Mouse (Mus musculus): ENCODE data around the gene Hc.

The Hc gene

DNA sequence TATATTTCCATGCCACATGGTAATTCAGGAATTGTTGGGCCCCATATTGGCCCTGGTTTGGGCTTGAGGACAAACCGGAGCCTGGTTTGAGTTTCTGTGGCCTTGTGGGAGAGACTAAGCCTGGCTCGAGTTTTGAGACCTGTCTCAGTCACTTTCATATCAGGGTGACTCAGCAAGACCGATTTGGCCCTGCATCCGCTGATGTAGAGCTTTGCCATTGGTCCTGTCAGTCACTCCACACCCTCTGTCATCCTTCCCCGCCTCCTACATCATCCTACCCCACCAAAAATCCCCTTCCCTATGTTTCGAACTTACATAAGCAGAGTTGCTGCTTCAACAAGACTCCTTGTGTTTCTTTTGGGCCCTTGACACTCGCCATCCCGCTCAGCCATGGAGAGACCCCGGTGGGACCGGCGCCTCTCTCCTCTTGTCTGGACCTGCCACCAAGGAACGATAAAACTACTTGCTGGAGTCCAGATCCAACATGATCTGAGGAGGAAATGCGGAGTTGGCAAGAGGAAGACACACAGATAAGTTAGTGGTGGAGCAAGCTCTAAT lies 5.4 kb upstream of the Hc start:
- ChIA-PET CTCF (no interaction called here), POLR2A (interaction anchor here in 3 of 4 experiments (0.7 to 7.2 kb wide), 45 partner anchors 8 to 396 kb away, joined by 3 to 69 read pairs (median 4); partner anchors contain the start of genes Hspa5 (in 3 of the 3), Cntrl (in 2 of the 3), Rabepk (in 2 of the 3) and AI182371 (in 1 of the 3))

- ChIA-PET POLR2A (interaction anchor here in 3 of 4 experiments (0.5 to 7.2 kb wide), 7 partner anchors 13 to 164 kb away, joined by 3 to 69 read pairs (median 3); partner anchors contain the start of gene Cntrl (in 2 of the 3)), CTCF (interaction anchor here in 1 of 4 experiments (0.6 kb wide), 1 partner anchor 11 kb away, joined by 6 read pairs; no protein-coding TSS in a partner anchor)
These were observed 2.2 kb upstream of the Hc start for GRCm38 (mm10) chr2:35063333-35064030.

- CTCF ChIA-PET: interaction anchor here in 1 of 4 experiments (0.5 to 0.7 kb wide), 2 partner anchors 225 to 244 kb away, joined by 3 read pairs; no protein-coding TSS in a partner anchor
- POLR2A ChIA-PET: no interaction called here
These were observed 341 bp downstream of the Hc start for GRCm38 (mm10) chr2:35060897-35061296.

GRCm38 (mm10) chr2:35060256-35060655 lies 982 bp downstream of the Hc start:
- POLR2A ChIA-PET: interaction anchor here in 1 of 4 experiments (1.0 kb wide), 1 partner anchor 47 kb away, joined by 3 read pairs; no protein-coding TSS in a partner anchor

GRCm38 (mm10) chr2:35058325-35058724 lies 2.9 kb downstream of the Hc start:
- ChIA-PET CTCF (no interaction called here), POLR2A (interaction anchor here in 1 of 4 experiments (2.0 kb wide), 1 partner anchor 9 kb away, joined by 11 read pairs; no protein-coding TSS in a partner anchor)

More at GRCm38 (mm10) chr2:35060256-35060655, 982 bp downstream of the Hc start:
- CTCF ChIA-PET: no interaction called here

- POLR2A ChIA-PET: interaction anchor here in 1 of 4 experiments (1.1 to 2.8 kb wide), 2 partner anchors 10 to 51 kb away, joined by 4 to 16 read pairs; partner anchors contain the start of gene Cntrl
These were observed 4.0 kb downstream of the Hc start for GRCm38 (mm10) chr2:35057243-35057642.

DNA sequence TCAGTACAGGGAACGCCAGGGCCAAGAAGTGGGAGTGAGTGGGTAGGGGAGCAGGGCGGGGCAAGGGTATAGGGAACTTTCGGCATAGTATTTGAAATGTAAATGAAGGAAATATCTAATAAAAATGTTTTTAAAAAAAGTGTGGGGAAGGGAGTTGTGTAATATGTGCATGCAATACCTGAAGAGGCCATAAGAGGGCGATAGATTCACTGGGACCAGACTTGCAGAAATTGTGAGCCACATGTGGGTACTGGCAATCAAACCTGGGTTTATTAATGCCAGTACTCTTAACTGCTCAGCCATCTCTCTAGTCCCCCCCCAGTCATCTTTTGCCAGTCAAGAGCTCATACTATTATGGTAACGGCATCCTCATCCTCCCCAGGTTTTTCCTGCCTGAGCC lies 12.4 kb downstream of the Hc start:
- ChIA-PET CTCF (interaction anchor here in 2 of 4 experiments (0.6 to 0.9 kb wide), 2 partner anchors 59 to 61 kb away, joined by 3 read pairs; partner anchors contain the start of gene Cntrl (in 1 of the 2)), POLR2A (interaction anchor here in 2 of 4 experiments (0.8 to 1.3 kb wide), 4 partner anchors 60 to 277 kb away, joined by 3 to 5 read pairs (median 3); partner anchors contain the start of genes Cntrl (in 2 of the 2) and Hspa5 (in 1 of the 2))

More at GRCm38 (mm10) chr2:35057243-35057642, 4.0 kb downstream of the Hc start:
- CTCF ChIA-PET: interaction anchor here in 1 of 4 experiments (0.6 kb wide), 1 partner anchor 1399 kb away, joined by 3 read pairs; no protein-coding TSS in a partner anchor

DNA sequence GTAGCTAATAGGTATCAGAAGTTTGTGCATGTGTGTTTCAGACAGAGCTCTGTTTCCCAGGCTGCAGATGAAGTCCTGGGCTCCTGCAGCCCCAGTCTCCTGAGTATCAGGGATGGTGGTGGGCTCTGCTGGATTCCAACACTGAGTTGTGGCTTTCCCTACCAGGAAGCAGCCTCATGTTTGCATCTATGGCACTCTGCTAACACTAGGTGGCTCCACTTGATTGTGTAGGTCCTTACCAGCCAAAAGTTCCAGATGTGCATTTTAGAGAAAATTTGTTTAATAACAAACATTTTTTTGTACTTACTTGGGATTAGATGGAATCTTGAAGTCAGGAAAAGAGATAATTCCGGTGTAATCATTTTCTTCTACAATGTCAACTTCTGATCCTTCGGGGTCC lies 16.3 kb downstream of the Hc start:
- CTCF ChIA-PET: interaction anchor here in 3 of 4 experiments (0.6 to 2.3 kb wide), 5 partner anchors 10 to 203 kb away, joined by 3 to 8 read pairs (median 3); partner anchors contain the start of gene Cntrl (in 1 of the 3)
- POLR2A ChIA-PET: interaction anchor here in 3 of 4 experiments (1.2 to 2.3 kb wide), 4 partner anchors 21 to 64 kb away, joined by 3 to 12 read pairs (median 6); partner anchors contain the start of gene Cntrl (in 2 of the 3)

- ChIA-PET POLR2A (no interaction called here), CTCF (interaction anchor here in 1 of 4 experiments (0.9 kb wide), 1 partner anchor 12 kb away, joined by 3 read pairs; no protein-coding TSS in a partner anchor)
These were observed 22.5 kb downstream of the Hc start for GRCm38 (mm10) chr2:35038580-35039375.

DNA sequence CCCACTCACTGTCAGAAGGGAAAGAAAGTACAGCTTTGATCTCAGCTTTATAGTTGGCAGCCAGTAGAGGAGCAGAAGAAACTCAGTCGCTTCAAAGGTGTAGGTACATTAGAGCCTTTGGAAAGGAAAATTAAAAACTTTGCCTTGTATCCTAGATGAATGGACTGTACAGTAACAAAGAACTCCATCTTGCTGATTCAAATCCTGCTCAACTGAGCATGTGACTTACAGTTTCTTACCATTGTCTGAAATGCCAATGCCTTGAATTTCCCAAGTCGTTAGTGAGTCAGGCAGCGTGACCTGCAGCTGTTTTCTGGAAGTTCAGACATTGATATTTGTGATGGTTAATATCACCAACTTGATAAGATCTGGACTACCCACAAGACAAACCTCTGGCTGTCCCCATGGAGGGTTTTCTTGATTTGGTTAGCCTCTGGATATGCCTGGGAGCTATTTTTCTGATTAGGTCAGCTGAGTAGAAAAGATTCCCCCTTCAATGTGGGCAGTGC lies 36.5 kb downstream of the Hc start:
- ChIA-PET CTCF (no interaction called here), POLR2A (no interaction called here)

- ChIA-PET POLR2A (no interaction called here), CTCF (no interaction called here)
These were observed 39.4 kb downstream of the Hc start for GRCm38 (mm10) chr2:35021806-35022205.

- ChIA-PET CTCF (interaction anchor here in 2 of 4 experiments (0.6 to 1.1 kb wide), 2 partner anchors 119 to 199 kb away, joined by 3 to 4 read pairs; no protein-coding TSS in a partner anchor), POLR2A (interaction anchor here in 2 of 4 experiments (0.7 to 2.1 kb wide), 8 partner anchors 9 to 244 kb away, joined by 3 to 6 read pairs (median 3); partner anchors contain the start of genes Hspa5 (in 1 of the 2) and Rabepk (in 1 of the 2))
These were observed 45.4 kb downstream of the Hc start for GRCm38 (mm10) chr2:35015861-35016260.

DNA sequence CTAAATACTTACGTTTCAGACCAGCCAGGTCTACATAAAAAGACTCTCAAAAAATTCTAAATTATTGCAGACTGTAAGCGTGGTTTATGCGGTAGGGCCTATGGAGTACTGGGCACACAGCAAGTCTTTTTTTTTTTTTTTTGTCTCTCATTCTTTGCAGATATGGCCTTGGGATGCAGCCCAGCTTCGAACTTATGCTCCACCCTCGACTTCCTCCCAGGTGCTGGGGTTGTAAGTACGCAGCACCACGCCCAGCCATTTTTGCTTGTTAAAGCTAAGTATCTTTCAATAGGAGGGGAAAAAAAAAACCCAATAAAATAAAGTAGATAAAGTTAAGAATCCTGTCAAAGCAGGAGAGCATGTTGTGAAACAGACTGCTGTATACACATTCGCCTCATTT lies 49.6 kb downstream of the Hc start:
- ChIA-PET POLR2A (no interaction called here), CTCF (no interaction called here)

DNA sequence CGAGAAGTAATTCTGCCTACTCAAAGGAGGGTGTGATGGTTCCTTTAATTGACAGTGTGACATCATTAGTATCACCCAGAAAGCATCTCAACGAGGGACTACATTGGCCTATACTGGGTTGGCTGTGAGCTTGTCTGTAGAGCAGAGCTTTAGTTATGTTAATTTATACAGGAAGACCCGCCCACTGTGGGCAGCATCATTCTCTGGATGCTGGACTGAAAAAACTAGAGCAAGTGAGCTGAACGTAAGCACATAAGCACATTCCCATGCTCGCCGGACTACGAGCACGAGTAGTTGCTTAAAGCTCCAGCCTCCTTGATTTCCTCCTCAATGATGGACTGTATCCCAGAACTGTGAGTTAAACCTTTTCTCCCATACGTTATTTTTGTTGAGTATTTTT lies 62.3 kb downstream of the Hc start:
- ChIA-PET POLR2A (interaction anchor here in 3 of 4 experiments (0.8 to 2.0 kb wide), 8 partner anchors 9 to 227 kb away, joined by 3 to 5 read pairs (median 4); partner anchors contain the start of genes Hspa5 (in 1 of the 3) and Traf1 (in 1 of the 3)), CTCF (interaction anchor here in 3 of 4 experiments (0.6 to 1.1 kb wide), 3 partner anchors 101 to 894 kb away, joined by 3 read pairs; no protein-coding TSS in a partner anchor)

DNA sequence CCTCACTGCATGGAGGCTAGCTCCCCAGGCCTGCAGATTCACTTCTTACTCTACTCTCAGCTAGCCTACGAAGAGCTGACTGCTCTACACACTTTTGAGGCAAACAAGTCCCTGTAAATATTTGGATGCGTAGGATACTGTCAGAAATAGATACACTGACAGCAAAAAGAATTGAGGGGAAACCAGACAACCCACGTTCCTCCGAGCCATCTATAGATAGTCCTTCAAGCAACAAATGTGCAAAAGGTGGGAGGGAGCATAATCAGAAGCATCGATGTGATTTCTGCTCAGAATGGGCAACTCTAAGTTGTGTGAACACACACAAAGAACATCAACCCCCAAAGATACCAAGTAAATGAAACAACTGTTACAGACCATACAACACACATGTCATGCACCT lies 64.7 kb downstream of the Hc start:
- ChIA-PET POLR2A (no interaction called here), CTCF (no interaction called here)

- ChIA-PET CTCF (no interaction called here), POLR2A (no interaction called here)
These were observed 67.4 kb downstream of the Hc start for GRCm38 (mm10) chr2:34993696-34994356.

- POLR2A ChIA-PET: no interaction called here
- CTCF ChIA-PET: interaction anchor here in 1 of 4 experiments (0.7 kb wide), 1 partner anchor 626 kb away, joined by 3 read pairs; no protein-coding TSS in a partner anchor
These were observed 68.2 kb downstream of the Hc start for GRCm38 (mm10) chr2:34992729-34993695.

Measured in embryonic stem cell, embryonic (primary cell).